Comparison of ENCODE assay signal across 8 mouse cellular contexts in genomic region chr4:130865901-130866371, GRCm38 (mm10). TPM values are rescaled to one million over a fixed set of nuclear protein-coding genes. Genes with fewer than 3 reads are reported as not detected.
DNase-seq lines count a peak whose midpoint lies in the region; ATAC-seq and TF ChIP-seq lines count a peak whose summit lies in the region.

No protein-coding gene starts in this region.

- peak; percentile 80 for ATAC-seq in frontal cortex, adult (ENCODE audit: low TSS enrichment)
- ATAC-seq in neural tube, embryonic 15.5 days (ENCODE audit: low FRiP score): peak; percentile 46
- no peak for ATAC-seq in inflammation-experienced regulatory T-cells, adult 6 months

- peaks cover 22% of the 10 kb centered on the region for H3K27me3 ChIP-seq in neural tube, embryonic 15.5 days (replicated peaks)

- peaks cover 53% of the 10 kb centered on the region for H3K4me1 ChIP-seq in neural tube, embryonic 15.5 days

- no peak for TF ChIP-seq CTCF in left cerebral cortex, adult 2 months (IDR thresholded peaks at IDR 0.05)

- DNase-seq in cerebellum, postnatal 4 days (ENCODE audit: low spot score in 2 of 2): peak; percentile 63 to 92
- DNase-seq in left cerebral cortex, adult 2 months (ENCODE audit: extremely low spot score in 1 of 2, low spot score in 2 of 2): peak; percentile 82 to 89
- DNase-seq in ovary, adult 18-20 months (ENCODE audit: low spot score): no peak
- DNase-seq in heart, adult 8-10 months (ENCODE audit: low spot score): no peak
- DNase-seq in spleen, postnatal 4 days (ENCODE audit: low spot score in 2 of 2): no peak

- no peak overlapping the region for H3K4me3 ChIP-seq in left cerebral cortex, adult 2 months
- no peak overlapping the region for H3K4me3 ChIP-seq in neural tube, embryonic 15.5 days (replicated peaks)

- no peak overlapping the region for H3K9ac ChIP-seq in neural tube, embryonic 15.5 days (replicated peaks)

- H3K4me2 ChIP-seq in neural tube, embryonic 15.5 days: peak overlapping the region; percentile 6; the same call in 1 of the 2 replicates

- 5% methylated on average over 8 of the region's 8 CpGs for WGBS in neural tube, embryonic 15.5 days

- intact Hi-C loops in left cerebral cortex, adult 2 months (cut with DNase I): loop anchor here (1.0 kb wide), 1 partner anchor 10 kb away; no protein-coding TSS in a partner anchor

- H3K27ac ChIP-seq in left cerebral cortex, adult 2 months: peak overlapping the region; percentile 93
- peak overlapping the region; percentile 81 for H3K27ac ChIP-seq in neural tube, embryonic 15.5 days (replicated peaks)

- H3K36me3 ChIP-seq in neural tube, embryonic 15.5 days: no peaks in the 10 kb centered on the region

- no peaks in the 10 kb centered on the region for H3K9me3 ChIP-seq in neural tube, embryonic 15.5 days (replicated peaks)

RNA-seq across cellular contexts. Expression of gene Laptm5, which starts 47.0 kb away (rescaled TPM):
- total RNA-seq in left cerebral cortex, adult 2 months (2021): 10 to 100 TPM; 32.1 to 33.9 TPM
- polyA plus RNA-seq in neural tube, embryonic 15.5 days (2015; fragmentation: Nextera tagmentation; extraction: Ambion mirVana): 29.8 and 64.3 TPM in 2 replicates
- total RNA-seq in heart, adult 8-10 months (2022): 10 to 100 TPM in 3 of 4 experiments, 1 to 10 TPM in 1; 9.9 to 35.1 (median 12.5) TPM
- 1,000 to 10,000 TPM; 1,760 to 2,043 (median 1,985) TPM for polyA plus RNA-seq in inflammation-experienced regulatory T-cells, adult 6 months (2017; shearing (Covaris generic))

Comparison
In these comparisons a context has a peak if more than half of its experiments do, and no peak if none do; other contexts are left out.
1. DNase-seq: peak in cerebellum, postnatal 4 days (2 of 2) and left cerebral cortex, adult 2 months (2 of 2); none in ovary, adult 18-20 months (single experiment), heart, adult 8-10 months (single experiment) and spleen, postnatal 4 days (0 of 2).